Mouse (Mus musculus): ENCODE measurements at regions not wholly inside any gene's neighbourhood (a gene's known extent, or its start where the extent isn't known, plus 50 kb on each side); places are given as distances from the start of the nearest gene placed in this dataset.

DNA sequence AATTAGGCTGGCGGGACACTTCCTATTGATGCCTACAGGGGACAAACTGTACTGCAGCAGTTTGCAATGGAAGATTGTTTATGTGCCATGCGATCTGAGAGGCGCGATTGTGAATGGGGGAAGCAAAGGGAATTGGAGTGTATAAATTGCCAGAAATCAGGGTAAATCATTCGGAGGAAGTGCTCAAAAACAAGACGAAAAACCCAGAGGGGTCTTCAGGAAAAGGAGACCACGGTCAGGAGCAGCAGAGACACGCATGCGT lies 89.6 kb upstream of the Rpl34 start:
- Histone ChIP-seq H3K27ac (replicated peaks; ENCODE audit: insufficient read depth, low read depth, low read length) (no peak overlapping the region), H3K36me3 (ENCODE audit: control insufficient read depth, insufficient read depth, low read length) (no peaks in the 10 kb centered on the region), H3K9ac (ENCODE audit: low read depth, low read length) (no peak overlapping the region), H3K27me3 (ENCODE audit: control insufficient read depth, insufficient read depth, low read length) (no peaks in the 10 kb centered on the region), H3K79me2 (ENCODE audit: control insufficient read depth, insufficient read depth, low read length) (no peaks in the 10 kb centered on the region), H3K4me3 (ENCODE audit: insufficient read depth, low read depth, low read length) (no peak overlapping the region), H3K4me1 (ENCODE audit: control insufficient read depth, insufficient read depth, low read length) (peaks cover 3% of the 10 kb centered on the region)
- TF ChIP-seq POLR2A (IDR thresholded peaks at IDR 0.05; ENCODE audit: extremely low read depth, insufficient read depth, low read length): no peak
- TF ChIP-seq CTCF (IDR thresholded peaks at IDR 0.05; ENCODE audit: low read depth, low read length): no peak
- 93% methylated on average over 9 of the region's 9 CpGs for WGBS
- no peak for DNase-seq (ENCODE audit: extremely low read depth, low read depth, low spot score)

DNA sequence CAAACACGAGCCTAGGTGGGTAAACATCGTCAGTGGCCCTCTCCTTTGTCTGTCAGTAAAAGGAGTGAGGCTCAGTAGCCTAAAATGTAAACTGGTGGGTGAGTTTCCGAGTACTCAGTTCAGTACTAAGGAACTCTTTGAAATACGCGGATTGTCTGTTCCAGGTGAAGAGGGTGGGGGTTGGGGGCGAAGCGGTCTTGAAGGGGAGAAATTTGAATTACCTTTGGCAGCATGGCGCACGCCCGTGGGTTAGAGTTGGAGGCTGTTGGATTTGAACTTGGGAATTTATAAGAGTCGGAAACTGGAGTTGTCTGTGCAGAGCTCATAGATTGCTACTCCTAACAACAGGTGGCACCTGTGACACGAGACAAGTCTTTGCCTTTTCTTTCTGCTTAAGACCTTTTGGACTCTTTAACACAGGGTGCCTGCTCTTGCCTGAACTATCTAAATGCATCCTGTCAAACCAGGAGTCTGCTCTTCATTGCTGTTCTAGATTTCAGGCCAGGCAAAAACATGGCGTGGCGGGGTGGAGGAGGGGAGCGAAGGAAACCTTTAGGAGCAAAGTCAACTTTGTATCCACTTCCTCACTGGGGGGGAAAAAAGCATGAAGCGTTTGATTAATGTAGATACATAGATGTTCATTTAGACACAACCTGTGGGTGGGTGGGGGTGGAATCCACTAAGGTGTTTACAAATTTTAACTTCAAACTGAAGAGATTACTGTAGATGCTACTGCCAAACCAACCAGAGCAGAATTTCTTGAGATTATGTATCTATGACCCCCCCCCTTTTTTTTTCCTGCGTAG lies 89.0 kb upstream of the Rpl34 start:
- no peak overlapping the region for H3K9ac ChIP-seq (ENCODE audit: low read depth, low read length)
- no peaks in the 10 kb centered on the region for H3K79me2 ChIP-seq (ENCODE audit: control insufficient read depth, insufficient read depth, low read length)
- TF ChIP-seq POLR2A (IDR thresholded peaks at IDR 0.05; ENCODE audit: extremely low read depth, insufficient read depth, low read length): no peak
- TF ChIP-seq CTCF (IDR thresholded peaks at IDR 0.05; ENCODE audit: low read depth, low read length): no peak
- H3K27me3 ChIP-seq (ENCODE audit: control insufficient read depth, insufficient read depth, low read length): no peaks in the 10 kb centered on the region
- 50% methylated on average over 17 of the region's 17 CpGs for WGBS
- peaks cover 3% of the 10 kb centered on the region for H3K4me1 ChIP-seq (ENCODE audit: control insufficient read depth, insufficient read depth, low read length)
- no peak overlapping the region for H3K27ac ChIP-seq (replicated peaks; ENCODE audit: insufficient read depth, low read depth, low read length)
- DNase-seq (ENCODE audit: extremely low read depth, low read depth, low spot score): no peak
- no peaks in the 10 kb centered on the region for H3K36me3 ChIP-seq (ENCODE audit: control insufficient read depth, insufficient read depth, low read length)
- H3K4me3 ChIP-seq (ENCODE audit: insufficient read depth, low read depth, low read length): no peak overlapping the region

DNA sequence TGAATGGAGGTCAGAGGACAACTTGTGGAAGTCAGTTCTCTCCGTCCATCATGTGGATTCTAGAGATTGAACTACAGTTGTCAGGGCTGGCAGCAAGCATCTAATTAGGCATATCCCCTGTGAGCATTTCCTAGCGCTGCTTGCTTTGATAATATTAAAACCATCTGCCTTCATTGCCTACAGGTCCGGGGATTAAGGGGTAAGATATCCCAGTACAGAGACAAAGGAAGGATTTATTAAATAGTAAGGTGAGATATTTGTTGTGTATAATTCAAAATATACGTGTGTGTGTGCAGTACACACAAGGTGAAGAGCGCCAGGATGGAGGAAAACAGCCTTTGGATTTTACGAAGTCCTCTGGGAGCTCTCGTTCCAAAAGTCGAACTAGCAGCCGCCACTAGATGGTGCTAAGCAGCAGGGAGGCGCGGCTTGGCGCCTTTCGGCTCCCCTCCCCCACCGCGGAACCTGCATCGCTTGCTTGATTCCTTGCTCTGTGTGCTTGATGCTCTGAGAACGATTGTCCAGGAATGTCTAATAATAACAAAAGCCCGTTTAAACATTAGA lies 88.4 kb upstream of the Rpl34 start:
- H3K27me3 ChIP-seq (ENCODE audit: control insufficient read depth, insufficient read depth, low read length): no peaks in the 10 kb centered on the region
- no peak overlapping the region for H3K4me3 ChIP-seq (ENCODE audit: insufficient read depth, low read depth, low read length)
- peak; percentile 97 for TF ChIP-seq CTCF (IDR thresholded peaks at IDR 0.05; ENCODE audit: low read depth, low read length)
- no peak for TF ChIP-seq POLR2A (IDR thresholded peaks at IDR 0.05; ENCODE audit: extremely low read depth, insufficient read depth, low read length)
- 7% methylated on average over 18 of the region's 18 CpGs for WGBS
- H3K4me1 ChIP-seq (ENCODE audit: control insufficient read depth, insufficient read depth, low read length): peaks cover 3% of the 10 kb centered on the region
- no peaks in the 10 kb centered on the region for H3K79me2 ChIP-seq (ENCODE audit: control insufficient read depth, insufficient read depth, low read length)
- H3K27ac ChIP-seq (replicated peaks; ENCODE audit: insufficient read depth, low read depth, low read length): no peak overlapping the region
- peak; percentile 53 for DNase-seq (ENCODE audit: extremely low read depth, low read depth, low spot score)
- H3K9ac ChIP-seq (ENCODE audit: low read depth, low read length): no peak overlapping the region
- no peaks in the 10 kb centered on the region for H3K36me3 ChIP-seq (ENCODE audit: control insufficient read depth, insufficient read depth, low read length)

DNA sequence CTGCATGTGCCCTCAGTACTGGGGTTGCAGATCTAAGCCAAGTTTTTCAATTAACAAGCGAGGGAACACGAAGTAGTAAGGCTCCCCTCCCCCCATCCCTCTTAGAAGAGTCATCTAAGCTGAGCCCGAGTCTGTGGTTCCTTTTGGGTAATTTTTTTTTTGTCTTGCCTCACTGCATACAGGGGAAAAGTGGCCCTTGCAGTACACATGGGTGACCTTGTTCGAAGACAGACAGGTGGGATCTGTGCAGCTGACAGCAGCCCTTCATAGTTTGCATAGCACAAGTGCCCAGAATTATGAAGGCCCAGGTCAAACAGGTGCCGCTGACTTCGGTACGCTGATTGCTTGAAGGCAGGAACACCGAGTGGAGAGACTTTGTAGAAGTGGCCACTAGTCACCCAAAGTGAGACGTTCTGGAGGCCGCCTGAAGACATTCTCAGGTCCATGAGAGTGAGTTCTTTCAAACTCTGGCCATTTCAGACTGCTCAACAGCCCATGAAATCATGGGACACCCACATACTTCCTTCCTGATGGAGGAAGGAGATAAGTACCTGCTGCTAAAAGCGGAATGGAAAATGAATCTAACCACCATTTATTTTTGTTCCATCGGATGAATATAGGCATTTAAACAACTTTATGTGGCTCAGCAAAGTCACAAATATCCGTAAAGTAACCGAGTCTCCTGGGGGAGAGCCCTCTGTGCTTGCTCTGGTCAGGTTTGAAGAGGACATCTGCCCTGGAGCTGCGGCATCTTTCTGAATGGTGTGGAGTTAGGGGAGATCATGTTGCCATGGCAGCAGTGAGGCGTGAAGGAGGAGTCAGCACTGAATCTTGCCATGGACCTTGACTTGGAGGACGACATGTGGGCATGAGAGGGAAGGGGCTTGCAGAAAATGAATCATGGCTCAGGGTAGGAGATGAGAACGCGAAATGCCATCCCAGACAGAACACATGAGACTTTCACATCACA lies 79.8 kb upstream of the Rpl34 start:
- DNase-seq (ENCODE audit: extremely low read depth, low read depth, low spot score): no peak
- H3K4me1 ChIP-seq (ENCODE audit: control insufficient read depth, insufficient read depth, low read length): no peaks in the 10 kb centered on the region
- no peaks in the 10 kb centered on the region for H3K36me3 ChIP-seq (ENCODE audit: control insufficient read depth, insufficient read depth, low read length)
- no peak overlapping the region for H3K9ac ChIP-seq (ENCODE audit: low read depth, low read length)
- H3K4me3 ChIP-seq (ENCODE audit: insufficient read depth, low read depth, low read length): no peak overlapping the region
- TF ChIP-seq CTCF (IDR thresholded peaks at IDR 0.05; ENCODE audit: low read depth, low read length) (no peak), POLR2A (IDR thresholded peaks at IDR 0.05; ENCODE audit: extremely low read depth, insufficient read depth, low read length) (no peak)
- H3K27ac ChIP-seq (replicated peaks; ENCODE audit: insufficient read depth, low read depth, low read length): no peak overlapping the region
- no peaks in the 10 kb centered on the region for H3K27me3 ChIP-seq (ENCODE audit: control insufficient read depth, insufficient read depth, low read length)
- no peaks in the 10 kb centered on the region for H3K79me2 ChIP-seq (ENCODE audit: control insufficient read depth, insufficient read depth, low read length)
- WGBS: 76% methylated on average over 19 of the region's 19 CpGs

DNA sequence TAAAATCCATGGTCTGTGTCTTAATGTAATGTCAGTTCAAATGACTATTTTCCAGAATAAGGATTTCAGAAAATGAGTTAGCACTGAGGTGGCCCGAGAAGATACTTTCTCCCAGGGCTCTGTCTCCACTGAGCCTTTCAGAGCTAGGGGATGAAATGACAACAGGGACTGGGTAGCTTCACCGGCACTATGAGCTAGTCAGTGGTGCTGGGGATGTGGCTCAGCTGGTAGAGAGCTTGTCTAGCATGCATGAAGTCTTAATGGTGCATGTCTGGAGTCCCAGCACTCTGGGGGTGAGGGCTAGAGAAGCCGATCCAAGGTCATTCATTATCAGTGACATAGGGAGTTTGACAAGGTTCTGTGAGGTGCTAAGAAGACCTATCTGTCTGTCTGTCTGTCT lies 75.1 kb upstream of the Rpl34 start:
- Histone ChIP-seq H3K79me2 (ENCODE audit: control insufficient read depth, insufficient read depth, low read length) (no peaks in the 10 kb centered on the region), H3K36me3 (ENCODE audit: control insufficient read depth, insufficient read depth, low read length) (no peaks in the 10 kb centered on the region), H3K4me1 (ENCODE audit: control insufficient read depth, insufficient read depth, low read length) (no peaks in the 10 kb centered on the region), H3K27me3 (ENCODE audit: control insufficient read depth, insufficient read depth, low read length) (no peaks in the 10 kb centered on the region), H3K27ac (replicated peaks; ENCODE audit: insufficient read depth, low read depth, low read length) (no peak overlapping the region), H3K4me3 (ENCODE audit: insufficient read depth, low read depth, low read length) (no peak overlapping the region), H3K9ac (ENCODE audit: low read depth, low read length) (no peak overlapping the region)
- WGBS: 93% methylated on average over 3 of the region's 3 CpGs
- no peak for DNase-seq (ENCODE audit: extremely low read depth, low read depth, low spot score)
- TF ChIP-seq POLR2A (IDR thresholded peaks at IDR 0.05; ENCODE audit: extremely low read depth, insufficient read depth, low read length): no peak
- TF ChIP-seq CTCF (IDR thresholded peaks at IDR 0.05; ENCODE audit: low read depth, low read length): no peak
